Mouse (Mus musculus) gastrocnemius, postnatal 10 days (tissue): ENCODE results near the gene Ndufab1. TPM values are rescaled to one million over a fixed set of nuclear protein-coding genes. Genes with fewer than 3 reads are reported as not detected.
"Not testable (repeated sequence)": the region's sequence is repeated elsewhere in the genome, so short reads cannot be mapped to it uniquely, and the experiment has no call there.

Experiments used
- DNase-seq: peaks from one replicate; pipeline ENCODE4 v3.0.0; 2021; ENCODE audit warnings: mixed read lengths
- long read RNA-seq, 2 experiments: library from polyadenylated mRNA; stranded (forward); transcript quantifications; one replicate each; pipeline ENCODE4 v2.0.0; 2021
- total RNA-seq, 2 experiments: library from RNA; stranded (reverse); gene quantifications; 2 replicates each; pipeline ENCODE4 v1.2.3; 2021

Ndufab1 gene
- 100 to 1,000 TPM; 582 to 686 TPM for total RNA-seq
- long read RNA-seq, experiment 1, transcript Ndufab1-203 (5 exons, 1,416 nt) = major isoform, 281 of 333 reads
- long read RNA-seq, experiment 1, transcript Ndufab1-201 (5 exons, 3,479 nt) = minor isoform, 24 of 333 reads
- long read RNA-seq, experiment 1, partial matches to known transcripts = 1 of 333 reads
- long read RNA-seq, experiment 1, other reads (novel, unspliced or antisense) = 25 of 333 reads
- long read RNA-seq, experiment 2, transcript Ndufab1-203 (5 exons, 1,416 nt) = major isoform, 270 of 318 reads
- long read RNA-seq, experiment 2, transcript Ndufab1-201 (5 exons, 3,479 nt) = minor isoform, 22 of 318 reads
- long read RNA-seq, experiment 2, partial matches to known transcripts = 1 of 318 reads
- long read RNA-seq, experiment 2, other reads (novel, unspliced or antisense) = 22 of 318 reads

GRCm38 (mm10) chr7:122101747-122102244 lies at the start of gene Ndufab1:
Gene Ndufab1 (minus strand): TSS chr7:122101886.
- DNase-seq = peak; percentile 83

GRCm38 (mm10) chr7:122140991-122141390 lies 39.3 kb upstream of the Ndufab1 start:
- DNase-seq = no peak

GRCm38 (mm10) chr7:122138190-122138589 lies 36.5 kb upstream of the Ndufab1 start:
- DNase-seq = no peak

- DNase-seq = no peak
These were observed 35.4 kb upstream of the Ndufab1 start for GRCm38 (mm10) chr7:122137071-122137470.

GRCm38 (mm10) chr7:122135070-122135469 lies 33.4 kb upstream of the Ndufab1 start:
- no peak for DNase-seq

GRCm38 (mm10) chr7:122133338-122133625 lies 31.6 kb upstream of the Ndufab1 start:
- DNase-seq = no peak

GRCm38 (mm10) chr7:122132497-122133337 lies 31.0 kb upstream of the Ndufab1 start, which contains the start of the genes Palb2 and Dctn5:
Gene Palb2 (minus strand): TSS chr7:122132985.
Gene Dctn5 (plus strand): TSS chr7:122133041.
- peak; percentile 97 for DNase-seq

GRCm38 (mm10) chr7:122131834-122132233 lies 30.1 kb upstream of the Ndufab1 start:
- DNase-seq = no peak

GRCm38 (mm10) chr7:122126946-122127345 lies 25.3 kb upstream of the Ndufab1 start:
- no peak for DNase-seq

GRCm38 (mm10) chr7:122125636-122126035 lies 23.9 kb upstream of the Ndufab1 start:
- DNase-seq = no peak

GRCm38 (mm10) chr7:122123518-122123917 lies 21.8 kb upstream of the Ndufab1 start:
- no peak for DNase-seq

GRCm38 (mm10) chr7:122108206-122108605 lies 6.5 kb upstream of the Ndufab1 start:
- no peak for DNase-seq

GRCm38 (mm10) chr7:122101014-122101746 lies 506 bp downstream of the Ndufab1 start:
- DNase-seq = not testable (repeated sequence)

- peak; percentile 8 for DNase-seq
These were observed 2.5 kb downstream of the Ndufab1 start for GRCm38 (mm10) chr7:122099222-122099621.

GRCm38 (mm10) chr7:122098009-122098408 lies 3.7 kb downstream of the Ndufab1 start:
- DNase-seq = no peak

GRCm38 (mm10) chr7:122094564-122095330 lies 6.9 kb downstream of the Ndufab1 start:
- no peak for DNase-seq

GRCm38 (mm10) chr7:122087195-122087982 lies 14.3 kb downstream of the Ndufab1 start:
- DNase-seq = no peak

- DNase-seq = no peak
These were observed 20.6 kb downstream of the Ndufab1 start for GRCm38 (mm10) chr7:122081071-122081470.

- no peak for DNase-seq
These were observed 21.7 kb downstream of the Ndufab1 start for GRCm38 (mm10) chr7:122079798-122080554.

GRCm38 (mm10) chr7:122074374-122074773 lies 27.3 kb downstream of the Ndufab1 start:
- DNase-seq = no peak
